Mouse (Mus musculus) cerebellum, adult 9-11 months (tissue): Measurements from ENCODE around the gene Cpeb4.

Experiments used
- DNase-seq: peaks from one replicate; pipeline ENCODE4 v3.0.0; 2022

The Cpeb4 gene

GRCm38 (mm10) chr11:31847469-31847805 lies 24.6 kb upstream of the Cpeb4 start:
- no peak for DNase-seq

GRCm38 (mm10) chr11:31848725-31849124 lies 23.3 kb upstream of the Cpeb4 start:
- DNase-seq = no peak

DNA sequence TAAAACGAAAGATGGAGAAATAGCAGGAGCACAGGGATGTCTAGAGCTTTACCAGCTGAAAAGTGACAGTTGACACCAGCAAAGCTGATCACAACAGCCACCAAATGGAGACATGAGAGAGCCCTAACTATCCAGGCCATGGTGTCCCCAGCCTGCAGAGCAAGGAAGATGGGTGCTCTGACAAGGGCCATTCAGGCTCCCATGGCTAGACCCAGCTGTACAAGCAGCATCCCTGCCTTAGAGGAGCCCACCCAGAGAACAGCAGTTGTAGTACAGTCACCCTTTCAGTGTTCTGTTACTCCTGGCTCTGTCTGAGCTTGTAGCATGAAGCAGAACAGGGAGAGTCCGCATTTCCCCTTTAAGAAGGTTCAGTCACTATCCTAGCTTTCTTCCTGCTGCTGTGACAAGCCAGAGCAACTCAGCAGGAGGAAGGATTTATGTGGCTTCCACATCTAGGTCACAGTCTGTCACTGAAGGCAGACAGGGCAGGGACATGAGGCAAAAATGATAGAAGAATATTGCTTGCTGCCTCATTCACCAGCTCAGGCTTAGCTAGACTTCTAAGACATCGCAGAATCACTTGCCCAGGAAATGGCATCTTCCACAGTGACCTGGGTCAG lies 21.7 kb upstream of the Cpeb4 start:
- DNase-seq = peak; percentile 87

GRCm38 (mm10) chr11:31850995-31851394 lies 21.0 kb upstream of the Cpeb4 start:
- DNase-seq = peak; percentile 73

DNA sequence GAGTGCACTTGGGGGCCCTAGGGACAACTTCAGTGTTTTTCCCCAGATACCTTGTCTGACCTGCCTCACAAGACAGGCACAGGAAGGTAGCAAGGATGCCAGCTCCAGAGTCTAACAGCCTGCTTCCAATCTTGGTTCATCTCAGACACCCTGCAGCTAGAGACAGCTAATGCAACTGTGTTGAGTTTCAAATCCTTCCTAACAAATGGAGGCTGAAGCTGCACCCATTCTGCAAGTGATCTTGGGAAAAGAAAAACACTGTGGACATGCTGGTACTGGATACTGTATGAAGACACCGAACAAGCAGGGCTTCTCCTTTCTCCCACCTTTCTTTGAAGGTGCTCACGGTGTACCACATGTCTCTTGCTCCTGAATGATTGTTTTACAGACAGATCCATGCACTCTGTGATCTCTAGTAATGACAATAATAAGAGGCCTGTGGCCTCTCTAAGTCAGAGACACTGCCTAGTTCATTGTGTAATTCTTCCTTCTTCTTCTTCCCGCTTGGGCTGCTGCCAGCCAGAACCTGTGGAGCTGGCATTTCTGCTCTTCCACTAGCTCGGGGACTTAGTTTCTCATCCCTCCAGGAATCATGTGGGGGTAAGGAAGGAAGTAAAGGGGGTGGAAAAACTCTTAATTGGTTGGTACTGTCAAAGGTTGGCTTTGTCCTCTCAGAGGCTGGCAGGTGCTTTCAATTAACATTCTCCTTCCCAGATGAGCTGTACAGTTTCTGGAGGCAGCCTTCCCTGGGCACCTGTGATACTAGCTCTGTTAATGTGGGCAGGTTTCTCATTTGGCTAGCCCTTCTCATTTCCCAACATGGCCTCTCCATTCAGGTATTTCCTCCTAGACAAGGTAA lies 20.1 kb upstream of the Cpeb4 start:
- peak; percentile 25 for DNase-seq

- no peak for DNase-seq
Observed at GRCm38 (mm10) chr11:31854955-31855354, 17.1 kb upstream of the Cpeb4 start.

DNA sequence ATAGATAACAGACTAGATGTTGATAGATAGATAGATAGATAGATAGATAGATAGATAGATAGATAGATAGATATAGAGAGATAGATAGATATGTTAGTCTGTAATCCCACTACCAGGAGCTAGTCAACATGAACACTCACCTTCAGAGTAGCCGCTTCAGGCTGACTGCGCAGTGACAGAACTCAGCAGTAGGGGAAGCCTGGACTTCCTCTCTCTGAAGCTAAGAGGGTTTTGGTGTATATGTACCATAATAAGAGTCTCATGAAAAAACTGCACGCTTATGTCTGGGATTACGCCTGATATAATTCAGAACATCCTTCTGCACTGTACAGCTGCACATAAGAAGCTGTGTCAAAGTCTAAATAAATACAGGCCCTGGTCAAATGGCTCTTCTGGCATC lies 14.5 kb upstream of the Cpeb4 start:
- no peak for DNase-seq

DNA sequence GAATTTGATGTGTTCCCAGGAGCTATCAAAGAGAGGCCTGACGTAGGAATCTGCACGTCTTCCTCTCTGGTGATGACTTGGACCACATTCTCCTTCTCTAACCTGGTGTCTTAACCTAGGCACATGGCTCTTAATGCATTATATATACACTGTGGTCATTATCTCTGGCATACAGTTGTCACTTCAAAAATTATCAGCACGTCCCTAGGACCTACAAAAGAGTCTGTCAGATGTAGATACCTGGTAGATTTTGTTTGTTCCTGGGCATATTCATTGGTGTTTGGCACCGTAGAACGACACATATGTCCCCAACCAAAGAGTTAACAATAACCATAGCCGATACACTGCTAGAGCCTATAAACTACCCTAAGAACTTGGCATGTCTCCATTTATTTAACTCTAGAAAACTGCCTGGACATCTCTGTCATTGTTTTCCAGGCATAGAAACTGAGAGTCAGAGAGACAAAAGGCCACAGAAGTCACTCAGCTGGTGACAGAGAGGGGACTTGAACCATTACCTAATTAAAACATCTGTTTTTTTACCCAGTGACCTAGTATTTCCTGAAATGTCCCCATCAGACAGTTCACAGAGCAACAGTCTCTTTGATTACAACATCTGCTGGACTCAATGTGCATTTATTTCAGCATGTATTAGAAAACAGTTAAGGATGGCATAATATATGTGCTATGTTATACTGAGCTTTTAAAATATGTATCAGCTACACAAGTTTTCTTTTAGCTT lies 10.7 kb upstream of the Cpeb4 start:
- DNase-seq = no peak

DNA sequence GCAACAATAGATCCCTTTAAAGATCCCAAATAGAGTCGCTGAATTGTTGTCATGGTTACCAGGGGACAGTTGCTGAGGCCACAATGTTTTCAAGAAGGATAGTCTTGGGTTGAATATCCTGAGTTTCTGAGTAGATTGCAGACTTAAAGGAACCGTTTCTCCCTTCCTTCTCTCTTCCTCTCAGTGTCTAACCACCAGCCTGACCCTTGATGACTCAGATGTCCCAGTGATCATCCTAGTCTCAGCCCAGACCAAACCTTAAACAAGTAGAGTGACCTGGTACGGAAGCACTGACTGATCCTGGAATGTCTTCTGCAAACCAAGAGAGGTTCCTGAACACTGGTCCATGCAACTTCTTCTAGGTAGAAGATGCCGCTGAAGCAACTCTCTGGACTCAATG lies 4.0 kb upstream of the Cpeb4 start:
- DNase-seq = no peak

DNA sequence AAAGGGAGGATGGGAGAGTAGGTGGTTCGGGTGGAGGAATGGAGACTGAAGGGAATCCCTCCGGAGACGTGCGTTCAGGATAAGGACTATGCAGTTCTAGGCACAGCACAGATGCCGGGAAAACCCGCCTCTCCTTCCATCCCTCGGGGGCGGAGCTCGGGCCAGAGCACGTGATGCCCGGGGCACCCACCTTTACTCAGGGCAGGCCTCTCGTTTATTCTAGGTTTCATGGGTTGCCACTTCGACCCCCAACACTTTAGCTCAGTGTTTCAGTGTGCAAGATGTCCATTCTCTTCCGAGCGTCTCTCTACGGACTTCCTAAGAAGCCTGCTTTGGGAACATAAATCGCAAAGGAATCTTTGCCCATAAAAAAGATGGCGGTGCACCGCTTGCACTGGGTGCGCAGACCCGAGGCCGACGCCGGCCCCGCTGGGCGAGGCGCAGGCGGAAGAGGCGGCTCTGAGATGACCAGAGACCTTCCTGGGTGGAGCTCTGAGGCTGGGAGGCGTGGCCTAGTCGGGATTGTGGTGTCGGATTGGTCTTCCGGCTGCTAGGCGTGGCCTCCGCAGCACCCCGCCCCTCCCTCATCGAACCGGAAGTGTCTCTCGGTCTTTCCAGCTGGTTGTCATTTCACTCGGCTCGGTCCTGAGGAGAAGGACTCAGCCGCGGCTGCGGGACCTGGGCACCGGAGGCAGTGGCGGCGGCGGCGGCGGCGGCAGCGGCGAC lies 1.6 kb upstream of the Cpeb4 start:
- peak; percentile 100 for DNase-seq

GRCm38 (mm10) chr11:31871135-31871541 lies 873 bp upstream of the Cpeb4 start:
- DNase-seq = peak; percentile 82

DNA sequence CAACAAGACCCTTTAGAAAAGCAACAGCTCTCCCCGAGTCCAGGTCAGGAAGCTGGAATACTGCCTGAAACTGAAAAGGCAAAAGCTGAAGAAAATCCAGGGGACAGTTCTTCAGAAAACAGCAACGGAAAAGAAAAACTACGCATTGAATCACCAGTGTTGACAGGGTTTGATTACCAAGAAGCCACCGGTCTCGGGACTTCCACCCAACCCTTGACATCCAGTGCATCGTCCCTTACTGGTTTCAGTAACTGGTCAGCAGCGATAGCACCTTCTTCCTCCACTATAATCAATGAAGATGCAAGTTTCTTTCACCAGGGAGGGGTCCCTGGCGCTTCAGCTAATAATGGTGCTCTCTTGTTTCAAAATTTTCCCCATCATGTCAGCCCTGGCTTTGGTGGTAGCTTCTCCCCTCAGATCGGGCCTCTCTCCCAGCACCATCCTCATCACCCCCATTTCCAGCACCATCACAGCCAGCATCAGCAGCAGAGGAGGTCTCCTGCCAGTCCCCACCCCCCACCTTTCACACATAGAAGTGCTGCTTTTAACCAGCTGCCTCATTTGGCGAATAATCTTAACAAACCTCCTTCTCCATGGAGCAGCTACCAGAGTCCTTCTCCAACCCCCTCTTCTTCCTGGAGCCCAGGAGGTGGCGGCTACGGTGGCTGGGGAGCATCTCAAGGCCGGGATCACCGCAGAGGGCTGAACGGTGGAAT lies 693 bp downstream of the Cpeb4 start:
- peak; percentile 61 for DNase-seq

- DNase-seq = no peak
Observed at GRCm38 (mm10) chr11:31874071-31874470, 2.1 kb downstream of the Cpeb4 start.

DNA sequence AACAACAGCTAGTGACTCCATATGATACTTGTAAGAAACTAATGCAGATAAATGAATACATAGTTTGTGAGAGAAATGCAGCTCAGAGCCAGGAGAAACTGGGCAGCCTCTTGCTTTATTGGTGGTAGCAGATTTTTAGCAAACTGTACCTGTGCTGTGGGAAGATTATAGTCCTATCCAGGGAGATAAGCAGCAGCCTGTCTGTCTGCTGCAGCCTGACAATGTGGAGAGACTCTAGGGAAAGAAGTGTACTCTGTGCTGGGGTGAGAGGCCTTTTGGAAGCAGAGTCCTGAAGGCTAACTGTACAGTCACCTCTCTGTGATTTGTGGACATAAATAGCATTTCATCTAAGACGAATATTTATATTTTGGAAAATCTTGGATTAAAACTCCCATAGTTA lies 11.7 kb downstream of the Cpeb4 start:
- DNase-seq = no peak

- no peak for DNase-seq
Observed at GRCm38 (mm10) chr11:31885765-31886164, 13.8 kb downstream of the Cpeb4 start.

- DNase-seq = no peak
Observed at GRCm38 (mm10) chr11:31888229-31888628, 16.2 kb downstream of the Cpeb4 start.

DNA sequence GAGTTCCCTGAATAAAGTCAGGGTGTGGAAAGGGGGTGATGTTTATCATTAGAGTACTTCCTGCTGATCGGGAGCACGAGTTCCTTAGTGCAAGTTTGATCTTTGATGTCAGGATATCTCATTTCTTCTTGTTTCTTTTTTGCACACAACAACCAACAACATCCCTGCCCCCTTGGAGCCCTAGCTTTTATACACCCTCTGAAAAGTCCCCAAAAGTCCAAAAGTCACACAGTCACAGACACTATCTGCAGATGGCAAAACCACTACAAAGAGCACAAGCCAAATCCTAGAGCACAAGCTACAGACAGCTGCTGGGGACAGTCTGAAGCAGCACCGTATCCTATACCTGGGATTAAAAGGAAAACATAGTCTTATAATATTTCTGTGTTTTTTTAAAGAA lies 20.1 kb downstream of the Cpeb4 start:
- no peak for DNase-seq

DNA sequence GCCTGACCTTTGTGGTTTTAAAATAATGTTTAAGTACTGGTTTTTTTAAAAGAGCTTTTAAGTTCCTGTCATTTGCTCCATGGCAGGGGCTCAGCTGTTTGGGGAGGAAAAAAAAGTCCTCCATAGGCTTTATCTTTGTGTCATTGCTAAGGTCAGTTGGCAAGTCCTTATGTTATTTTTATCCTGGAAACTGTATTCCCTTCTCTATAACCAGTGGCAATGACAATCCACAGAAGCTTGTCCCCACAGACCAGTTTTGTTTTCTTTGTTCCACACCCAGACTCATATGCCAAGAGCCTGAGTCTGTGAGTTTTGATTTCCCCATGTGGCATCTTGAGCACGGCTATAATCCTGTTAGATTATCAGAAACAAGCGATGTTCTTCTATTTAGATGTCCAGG lies 21.6 kb downstream of the Cpeb4 start:
- DNase-seq = no peak

DNA sequence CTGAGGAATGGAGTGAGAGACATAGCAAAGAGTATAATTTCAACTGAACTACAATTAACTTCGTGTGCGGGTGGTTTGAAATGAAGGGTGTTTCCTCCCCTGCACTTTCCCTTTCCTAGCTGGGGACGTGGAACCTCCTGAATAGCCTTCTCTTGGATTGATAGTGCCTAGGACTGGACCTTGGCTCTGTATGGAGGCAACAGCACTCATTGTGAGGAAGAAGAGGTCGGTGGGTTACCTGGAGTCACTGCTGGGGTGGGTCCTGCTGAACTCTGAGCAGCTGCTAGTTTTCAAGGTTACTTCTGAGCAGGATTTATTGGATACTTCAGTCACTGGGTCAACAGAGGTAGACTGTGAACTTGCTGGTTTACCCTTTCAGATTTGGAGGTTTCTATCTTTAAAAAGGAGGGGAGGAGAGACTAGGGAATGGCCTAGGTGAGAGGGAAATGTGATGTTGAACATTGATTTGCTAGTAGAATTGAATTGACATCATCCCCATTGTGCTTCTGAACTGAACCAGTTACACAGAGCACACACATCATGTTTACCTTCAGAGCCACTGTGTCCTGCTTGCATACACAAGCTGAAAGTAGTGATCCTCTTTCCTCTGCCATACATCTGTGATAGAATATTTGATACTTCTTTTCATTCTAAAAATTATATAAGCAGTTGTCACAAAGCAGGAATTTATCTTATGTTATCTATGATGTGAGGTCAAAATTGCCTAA lies 24.2 kb downstream of the Cpeb4 start:
- DNase-seq = no peak

DNA sequence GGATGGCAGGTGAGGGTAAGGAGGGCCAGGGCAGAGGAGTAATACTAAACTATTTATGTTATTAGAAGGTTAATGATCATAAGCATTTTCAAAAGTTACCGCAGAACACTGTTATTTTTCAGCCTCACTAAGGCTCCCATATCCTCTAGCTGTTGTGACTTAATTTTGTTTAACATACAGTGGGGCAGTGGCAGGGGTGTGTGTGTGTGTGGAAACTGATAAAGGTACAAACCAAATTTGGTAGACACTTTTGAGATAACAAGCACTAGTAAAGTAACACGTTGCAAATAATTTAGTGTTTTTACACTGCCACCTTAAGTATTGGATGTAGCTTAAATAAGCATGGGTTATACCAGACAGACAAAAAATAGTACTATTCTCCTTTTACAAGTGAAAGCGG lies 24.9 kb downstream of the Cpeb4 start:
- no peak for DNase-seq

GRCm38 (mm10) chr11:31899166-31899565 lies 27.2 kb downstream of the Cpeb4 start:
- no peak for DNase-seq

DNA sequence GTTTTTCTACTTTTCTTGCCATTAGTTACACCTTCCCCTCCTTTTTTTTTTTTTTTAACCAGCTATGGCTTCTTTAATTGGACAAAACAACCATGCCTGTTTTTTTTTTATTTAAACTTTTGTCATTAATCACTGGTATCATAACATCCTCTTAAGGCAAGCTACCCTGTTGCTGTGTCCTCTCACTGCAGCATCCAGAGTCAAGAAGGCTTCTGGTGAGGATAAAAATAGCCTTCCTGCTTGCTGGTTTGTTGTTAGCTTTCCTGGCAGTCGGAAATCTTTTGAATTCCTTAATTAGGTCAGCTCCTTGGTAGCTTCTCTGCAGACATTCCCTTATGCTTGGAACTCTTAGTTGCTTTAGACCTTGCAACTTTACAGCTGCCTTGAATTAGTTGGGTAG lies 28.7 kb downstream of the Cpeb4 start:
- DNase-seq = no peak
